Mouse (Mus musculus): ENCODE results near the gene Vmn2r42. TPM values are rescaled to one million over a fixed set of nuclear protein-coding genes. Genes with fewer than 3 reads are reported as not detected.

The Vmn2r42 gene
- not detected for polyA plus RNA-seq (2014; fragmentation: Illumina TruSeq; extraction: RNeasy Lipid Tissue Mini Kit (QIAGEN cat#74804); ENCODE audit: low read depth, low replicate concordance)

GRCm38 (mm10) chr7:8200220-8200619 lies at the start of gene Vmn2r42:
Gene Vmn2r42, minus strand, starts transcription at chr7:8200320.

GRCm38 (mm10) chr7:8161554-8161953 lies 38.6 kb downstream of the Vmn2r42 start, which contains the start of gene Vmn2r41:
Gene Vmn2r41, minus strand, starts transcription at chr7:8161654.

Other genes with a start within 250 kb of the Vmn2r42 start
- not detected for gene Vmn2r41, start 38.7 kb downstream of the Vmn2r42 start, polyA plus RNA-seq (2014; fragmentation: Illumina TruSeq; extraction: RNeasy Lipid Tissue Mini Kit (QIAGEN cat#74804); ENCODE audit: low read depth, low replicate concordance)
- gene Vmn2r43, start 60.3 kb upstream of the Vmn2r42 start, polyA plus RNA-seq (2014; fragmentation: Illumina TruSeq; extraction: RNeasy Lipid Tissue Mini Kit (QIAGEN cat#74804); ENCODE audit: low read depth, low replicate concordance), result not detected
- gene Vmn2r44, start 183.0 kb upstream of the Vmn2r42 start, polyA plus RNA-seq (2014; fragmentation: Illumina TruSeq; extraction: RNeasy Lipid Tissue Mini Kit (QIAGEN cat#74804); ENCODE audit: low read depth, low replicate concordance), result not detected

Measured in sigmoid colon, adult 10 weeks (tissue).